Mouse (Mus musculus): Measurements from ENCODE around the gene Cux2. TPM values are rescaled to one million over a fixed set of nuclear protein-coding genes. Genes with fewer than 3 reads are reported as not detected.

Cux2 gene
- polyA plus RNA-seq, 1 experiment from 2014 or later = 3.6 TPM

DNA sequence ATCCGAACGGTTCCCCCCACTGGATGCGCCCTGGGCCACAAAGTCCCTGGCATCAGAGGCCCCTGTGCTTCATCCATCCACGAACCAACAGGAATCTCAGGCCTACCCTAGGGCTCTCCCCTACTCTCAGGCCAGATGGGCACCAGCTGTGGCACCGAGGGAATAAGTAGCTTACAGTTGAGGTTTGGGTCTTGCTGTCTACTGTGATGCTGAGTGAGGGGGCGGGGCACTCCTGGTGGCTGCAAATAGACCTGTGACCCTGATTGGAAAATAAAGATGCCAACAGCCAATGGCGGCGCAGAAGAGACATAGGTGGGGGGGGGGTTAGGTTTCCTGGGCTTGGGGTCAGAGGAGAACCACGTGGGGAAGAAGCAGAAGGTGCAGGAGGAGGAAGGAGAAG, 38.6 kb downstream of the Cux2 start:
- H3K9me3 ChIP-seq = no peaks in the 10 kb centered on the region
- H3K4me3 ChIP-seq = no peak overlapping the region
- no peaks in the 10 kb centered on the region for H3K27me3 ChIP-seq
- WGBS = 38% methylated on average over 9 of the region's 9 CpGs
- H3K36me3 ChIP-seq = no peaks in the 10 kb centered on the region
- no peaks in the 10 kb centered on the region; the same call in 1 of the 2 replicates for H3K4me1 ChIP-seq
- ATAC-seq (ENCODE audit: borderline replicate concordance, extremely low read depth, low FRiP score, low TSS enrichment) = no peak
- H3K4me2 ChIP-seq = no peak overlapping the region
- no peak overlapping the region for H3K9ac ChIP-seq
- no peak overlapping the region for H3K27ac ChIP-seq

GRCm38 (mm10) chr5:122007946-122008441, 41.9 kb downstream of the Cux2 start:
- WGBS = 79% methylated on average over 10 of the region's 10 CpGs
- H3K9me3 ChIP-seq = no peaks in the 10 kb centered on the region
- no peaks in the 10 kb centered on the region for H3K36me3 ChIP-seq
- ATAC-seq (ENCODE audit: borderline replicate concordance, extremely low read depth, low FRiP score, low TSS enrichment) = no peak
- H3K4me1 ChIP-seq = no peaks in the 10 kb centered on the region; the same call in 1 of the 2 replicates
- no peak overlapping the region for H3K27ac ChIP-seq
- no peak overlapping the region for H3K9ac ChIP-seq
- H3K27me3 ChIP-seq = no peaks in the 10 kb centered on the region
- no peak overlapping the region for H3K4me3 ChIP-seq
- no peak overlapping the region for H3K4me2 ChIP-seq

GRCm38 (mm10) chr5:122003460-122003859, 46.4 kb downstream of the Cux2 start:
- H3K9ac ChIP-seq = no peak overlapping the region
- no peaks in the 10 kb centered on the region for H3K9me3 ChIP-seq
- no peaks in the 10 kb centered on the region for H3K36me3 ChIP-seq
- H3K27me3 ChIP-seq = no peaks in the 10 kb centered on the region
- WGBS = 50% methylated on average over 6 of the region's 6 CpGs
- no peak overlapping the region for H3K4me2 ChIP-seq
- no peak overlapping the region for H3K4me3 ChIP-seq
- ATAC-seq (ENCODE audit: borderline replicate concordance, extremely low read depth, low FRiP score, low TSS enrichment) = no peak
- H3K4me1 ChIP-seq = no peaks in the 10 kb centered on the region
- H3K27ac ChIP-seq = no peak overlapping the region

DNA sequence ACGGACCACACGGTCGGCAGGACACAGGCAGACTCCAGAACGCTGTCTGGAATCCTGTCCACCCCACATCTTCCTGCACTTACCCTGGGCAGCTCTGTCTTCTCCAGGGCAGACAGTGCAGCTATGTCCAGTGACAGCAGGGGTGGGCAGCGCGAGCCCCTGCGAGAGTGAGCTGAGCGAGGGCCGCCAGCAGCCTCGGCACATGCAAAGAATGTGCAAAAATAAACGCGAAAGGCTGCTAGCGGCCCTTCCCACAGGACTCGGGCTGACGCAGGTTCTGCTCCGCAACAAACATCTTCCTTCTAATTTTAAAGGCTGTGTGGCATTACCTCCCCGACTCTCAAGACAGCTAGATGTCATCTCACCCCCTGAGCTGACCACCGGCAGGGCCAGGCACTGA, 47.8 kb downstream of the Cux2 start:
- H3K27ac ChIP-seq = no peak overlapping the region
- H3K27me3 ChIP-seq = no peaks in the 10 kb centered on the region
- no peak for ATAC-seq (ENCODE audit: borderline replicate concordance, extremely low read depth, low FRiP score, low TSS enrichment)
- H3K9ac ChIP-seq = no peak overlapping the region
- H3K9me3 ChIP-seq = no peaks in the 10 kb centered on the region
- H3K4me2 ChIP-seq = no peak overlapping the region
- WGBS = 36% methylated on average over 18 of the region's 18 CpGs
- no peak overlapping the region for H3K4me3 ChIP-seq
- no peaks in the 10 kb centered on the region for H3K4me1 ChIP-seq
- no peaks in the 10 kb centered on the region for H3K36me3 ChIP-seq

- Histone ChIP-seq H3K27me3 (no peaks in the 10 kb centered on the region), H3K9ac (no peak overlapping the region), H3K27ac (no peak overlapping the region), H3K4me3 (no peak overlapping the region), H3K9me3 (no peaks in the 10 kb centered on the region), H3K4me1 (no peaks in the 10 kb centered on the region), H3K4me2 (no peak overlapping the region), H3K36me3 (no peaks in the 10 kb centered on the region)
- no peak for ATAC-seq (ENCODE audit: borderline replicate concordance, extremely low read depth, low FRiP score, low TSS enrichment)
- WGBS = 84% methylated on average over 9 of the region's 9 CpGs
Observed at GRCm38 (mm10) chr5:122001311-122001710, 48.6 kb downstream of the Cux2 start.

DNA sequence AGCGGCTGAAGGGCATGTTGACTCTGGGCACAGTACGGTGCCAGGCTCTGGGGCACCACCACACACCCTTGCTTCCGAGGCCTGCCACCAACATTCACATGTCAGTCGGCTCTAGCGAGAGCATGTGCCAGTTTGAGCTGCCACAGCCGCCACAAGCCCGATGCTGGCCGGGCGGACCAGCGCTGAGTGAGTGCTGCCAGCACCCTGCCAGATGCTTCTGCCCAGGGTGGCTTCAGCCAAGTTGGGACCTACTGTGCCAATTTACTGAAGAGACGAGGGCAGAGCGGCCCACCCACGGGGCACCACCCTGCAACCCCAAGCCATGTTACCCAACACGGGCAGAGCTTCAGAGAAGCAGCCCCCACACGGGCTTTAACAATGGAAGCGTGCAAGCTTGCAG, 49.5 kb downstream of the Cux2 start:
- Histone ChIP-seq H3K36me3 (no peaks in the 10 kb centered on the region), H3K9ac (no peak overlapping the region), H3K4me2 (no peak overlapping the region), H3K4me3 (no peak overlapping the region), H3K4me1 (no peaks in the 10 kb centered on the region), H3K27me3 (no peaks in the 10 kb centered on the region), H3K27ac (no peak overlapping the region), H3K9me3 (no peaks in the 10 kb centered on the region)
- 87% methylated on average over 16 of the region's 16 CpGs for WGBS
- no peak for ATAC-seq (ENCODE audit: borderline replicate concordance, extremely low read depth, low FRiP score, low TSS enrichment)

DNA sequence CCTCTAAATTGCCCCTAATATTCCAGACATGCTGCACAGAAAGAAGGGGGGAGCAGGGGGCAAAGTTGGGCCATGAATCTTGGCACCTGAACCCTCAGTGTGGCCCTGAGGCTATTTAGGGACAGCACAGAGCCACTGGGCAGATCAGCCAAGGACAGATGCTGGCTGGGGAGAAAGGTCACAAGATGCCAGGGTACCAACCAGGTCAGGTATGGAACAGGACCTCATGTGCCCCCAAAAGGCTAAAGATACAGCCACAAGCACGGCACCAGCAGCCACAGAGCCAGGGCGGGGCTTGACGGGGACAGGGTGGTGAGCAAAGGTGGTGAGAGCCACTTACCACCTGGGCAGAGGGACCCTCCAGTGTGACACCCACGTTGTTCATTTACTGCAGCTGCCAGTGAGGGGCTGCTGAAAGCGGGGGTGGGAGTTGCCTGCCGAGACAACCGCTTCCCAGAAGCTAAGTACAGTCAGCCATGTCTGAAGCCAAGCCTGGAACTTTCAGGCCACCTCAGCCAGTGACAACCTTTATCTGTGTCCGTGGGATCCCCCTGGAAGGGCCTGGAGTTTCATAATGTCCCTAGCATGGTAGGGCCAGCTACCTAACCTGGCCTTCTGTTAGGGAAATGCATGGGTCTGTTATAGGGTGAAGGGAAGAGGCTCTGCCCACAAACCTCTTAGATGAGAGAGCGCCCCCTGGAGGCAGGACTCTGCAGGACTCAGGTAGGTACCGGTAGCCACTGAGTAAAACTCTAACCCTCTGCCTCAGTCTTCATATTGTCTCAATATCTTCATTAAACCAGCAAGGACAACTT, 50.7 kb downstream of the Cux2 start:
- Histone ChIP-seq H3K9me3 (no peaks in the 10 kb centered on the region), H3K27ac (no peak overlapping the region), H3K4me1 (no peaks in the 10 kb centered on the region), H3K36me3 (no peaks in the 10 kb centered on the region), H3K4me3 (no peak overlapping the region), H3K27me3 (no peaks in the 10 kb centered on the region), H3K4me2 (no peak overlapping the region), H3K9ac (no peak overlapping the region)
- 54% methylated on average over 10 of the region's 10 CpGs for WGBS
- 0 out of 2 replicates have a peak, but pooled peaks have one; percentile 44 for ATAC-seq (ENCODE audit: borderline replicate concordance, extremely low read depth, low FRiP score, low TSS enrichment)

DNA sequence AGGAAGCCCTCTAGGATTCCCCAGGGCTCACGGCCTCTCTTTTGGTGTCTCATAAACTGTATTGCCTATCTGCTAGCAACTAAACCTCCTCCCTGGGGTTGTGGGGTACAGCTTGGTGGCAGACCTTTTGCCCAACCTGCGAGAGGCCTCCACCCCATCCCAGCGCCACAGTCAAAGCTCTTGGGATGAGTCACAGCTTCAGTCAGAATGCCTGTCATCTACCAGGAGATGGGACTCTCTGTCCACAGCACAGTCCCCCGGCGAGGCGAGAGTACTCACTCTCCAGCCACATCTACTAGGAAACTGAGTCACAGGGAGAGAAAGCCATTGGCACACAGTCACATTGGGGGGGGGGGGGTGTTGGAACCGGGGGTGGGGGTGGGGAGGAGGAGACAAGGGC, 51.6 kb downstream of the Cux2 start:
- no peaks in the 10 kb centered on the region for H3K9me3 ChIP-seq
- H3K27me3 ChIP-seq = no peaks in the 10 kb centered on the region
- no peak overlapping the region for H3K4me3 ChIP-seq
- no peaks in the 10 kb centered on the region for H3K4me1 ChIP-seq
- no peaks in the 10 kb centered on the region for H3K36me3 ChIP-seq
- H3K9ac ChIP-seq = no peak overlapping the region
- WGBS = 77% methylated on average over 6 of the region's 7 CpGs
- no peak overlapping the region for H3K27ac ChIP-seq
- H3K4me2 ChIP-seq = no peak overlapping the region
- no peak for ATAC-seq (ENCODE audit: borderline replicate concordance, extremely low read depth, low FRiP score, low TSS enrichment)

DNA sequence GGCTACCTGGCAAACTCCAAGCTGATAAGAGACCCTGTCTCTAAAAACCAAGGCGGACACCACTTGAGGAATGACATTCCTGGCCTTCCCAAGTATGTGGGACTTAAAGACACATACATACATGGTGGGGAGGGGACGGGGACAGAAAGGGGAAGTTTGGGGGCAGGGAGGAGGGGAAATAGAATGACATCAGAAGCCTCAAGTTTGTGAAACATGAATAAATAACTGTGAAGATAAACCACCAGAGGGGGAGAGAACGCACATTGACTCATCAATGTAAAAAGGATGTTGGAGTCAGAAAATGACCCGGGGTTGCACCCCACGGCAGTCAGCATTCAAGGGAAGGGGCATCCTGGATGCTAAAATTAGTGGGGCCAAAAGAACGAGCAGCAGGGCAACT, 53.2 kb downstream of the Cux2 start:
- H3K27ac ChIP-seq = no peak overlapping the region
- 44% methylated on average over 6 of the region's 6 CpGs for WGBS
- H3K9me3 ChIP-seq = no peaks in the 10 kb centered on the region
- H3K9ac ChIP-seq = no peak overlapping the region
- H3K4me1 ChIP-seq = no peaks in the 10 kb centered on the region
- no peak overlapping the region for H3K4me3 ChIP-seq
- H3K36me3 ChIP-seq = no peaks in the 10 kb centered on the region
- H3K27me3 ChIP-seq = no peaks in the 10 kb centered on the region; the same call in 1 of the 2 replicates
- ATAC-seq (ENCODE audit: borderline replicate concordance, extremely low read depth, low FRiP score, low TSS enrichment) = no peak
- H3K4me2 ChIP-seq = no peak overlapping the region

DNA sequence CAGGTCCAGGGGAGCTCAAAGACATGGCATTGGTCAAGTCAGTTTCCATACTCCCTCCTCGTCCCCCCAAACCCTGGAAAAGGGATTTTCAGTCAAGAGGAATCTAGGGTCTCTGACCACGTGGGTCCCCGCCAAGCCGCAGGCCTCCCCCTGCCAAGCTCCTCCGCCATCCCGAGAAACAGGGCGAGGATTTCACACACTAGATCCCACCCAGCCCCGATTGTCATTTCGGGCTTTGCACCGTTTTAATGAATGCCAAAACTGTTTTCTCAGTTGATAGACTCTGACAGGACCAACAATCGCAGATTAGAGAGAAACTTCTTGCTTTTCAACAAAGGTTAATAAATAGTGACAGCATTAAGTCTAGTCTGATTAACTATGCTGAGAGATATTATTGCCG, 55.1 kb downstream of the Cux2 start:
- no peaks in the 10 kb centered on the region for H3K36me3 ChIP-seq
- WGBS = 67% methylated on average over 12 of the region's 12 CpGs
- ATAC-seq (ENCODE audit: borderline replicate concordance, extremely low read depth, low FRiP score, low TSS enrichment) = no peak

GRCm38 (mm10) chr5:121991914-121992313, 58.0 kb downstream of the Cux2 start:
- H3K4me1 ChIP-seq = no peaks in the 10 kb centered on the region
- H3K4me3 ChIP-seq = no peak overlapping the region
- no peak overlapping the region for H3K4me2 ChIP-seq
- WGBS = 34% methylated on average over 6 of the region's 6 CpGs
- H3K36me3 ChIP-seq = no peaks in the 10 kb centered on the region
- no peak for ATAC-seq (ENCODE audit: borderline replicate concordance, extremely low read depth, low FRiP score, low TSS enrichment)
- no peaks in the 10 kb centered on the region for H3K9me3 ChIP-seq
- H3K27me3 ChIP-seq = no peaks in the 10 kb centered on the region; the same call in 1 of the 2 replicates
- H3K27ac ChIP-seq = no peak overlapping the region
- no peak overlapping the region for H3K9ac ChIP-seq

More for the DNA sequence above, 55.1 kb downstream of the Cux2 start:
- H3K4me1 ChIP-seq = no peaks in the 10 kb centered on the region
- H3K9ac ChIP-seq = no peak overlapping the region
- H3K9me3 ChIP-seq = no peaks in the 10 kb centered on the region
- H3K4me2 ChIP-seq = no peak overlapping the region
- no peak overlapping the region for H3K27ac ChIP-seq
- no peaks in the 10 kb centered on the region; the same call in 1 of the 2 replicates for H3K27me3 ChIP-seq
- H3K4me3 ChIP-seq = no peak overlapping the region

DNA sequence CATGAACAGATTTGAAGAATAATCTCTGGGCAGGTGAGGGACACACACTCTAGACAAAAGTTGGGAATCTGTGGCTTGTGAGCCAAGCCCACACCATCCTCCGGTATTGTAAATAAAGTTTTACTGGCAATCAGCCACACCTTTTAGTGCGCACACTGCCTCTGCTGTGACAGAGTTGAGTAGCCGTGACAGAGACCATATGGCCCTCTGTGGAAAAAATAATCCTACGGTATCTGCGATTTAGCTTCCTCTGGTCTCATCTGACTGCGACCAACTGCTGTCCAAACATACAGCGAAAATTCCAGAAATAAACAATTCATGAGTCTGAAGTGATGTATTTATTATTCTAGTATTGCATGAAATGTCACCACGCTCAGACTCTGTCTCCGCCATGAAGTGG, 64.0 kb downstream of the Cux2 start:
- Histone ChIP-seq H3K27me3 (no peaks in the 10 kb centered on the region), H3K9me3 (no peaks in the 10 kb centered on the region), H3K4me3 (no peak overlapping the region), H3K4me1 (peaks cover 12% of the 10 kb centered on the region), H3K4me2 (no peak overlapping the region), H3K36me3 (no peaks in the 10 kb centered on the region), H3K27ac (0 out of 2 replicates have a peak overlapping the region, but pooled peaks have one; percentile 24), H3K9ac (no peak overlapping the region)
- WGBS = 32% methylated on average over 9 of the region's 9 CpGs
- peak; percentile 43; the same call in 1 of the 2 replicates for ATAC-seq (ENCODE audit: borderline replicate concordance, extremely low read depth, low FRiP score, low TSS enrichment)

Measured in lung, embryonic 15.5 days (tissue).